Mouse (Mus musculus) CH12.LX (cell line): ENCODE results near the gene Aida.

Experiments
- CTCF ChIP-seq, 2 experiments: IDR thresholded peaks in 1 of 2; conservative IDR thresholded peaks in 1 of 2; 2 replicates each; pipeline ENCODE4 v1.5.1; 2011 to 2012; ENCODE audit warnings: low read depth in 2 of 2, low read length in 2 of 2, improper control_type of control experiment in 1 of 2, inconsistent platforms in 1 of 2, mild to moderate bottlenecking in 1 of 2, moderate library complexity in 1 of 2
- EP300 ChIP-seq: IDR thresholded peaks from 2 replicates; pipeline ENCODE4 v1.6.1; 2011; ENCODE audit warnings: low read length, improper control_type of control experiment
- MAFK ChIP-seq: IDR thresholded peaks from 2 replicates; pipeline ENCODE4 v1.6.1; 2011; ENCODE audit warnings: low read length, improper control_type of control experiment; ENCODE audit not compliant: insufficient replicate concordance
- MEF2A ChIP-seq: IDR thresholded peaks from 2 replicates; pipeline ENCODE4 v1.6.1; 2014; ENCODE audit warnings: low read depth, mild to moderate bottlenecking, inconsistent platforms, low read length, improper control_type of control experiment, borderline replicate concordance
- NRF1 ChIP-seq: IDR thresholded peaks from 2 replicates; pipeline ENCODE4 v1.6.1; 2014; ENCODE audit warnings: low read depth, mild to moderate bottlenecking, inconsistent platforms, low read length, improper control_type of control experiment, moderate library complexity
- POLR2A ChIP-seq: IDR thresholded peaks from 2 replicates; pipeline ENCODE4 v1.6.1; 2011; ENCODE audit warnings: low read depth, mild to moderate bottlenecking, improper control_type of control experiment, low read length
- TBP ChIP-seq: conservative IDR thresholded peaks from 2 replicates; pipeline ENCODE4 v1.6.1; 2011; ENCODE audit warnings: low read depth, low read length, improper control_type of control experiment
- USF1 ChIP-seq: IDR thresholded peaks from 2 replicates; pipeline ENCODE4 v1.6.1; 2014; ENCODE audit warnings: low read depth, mild to moderate bottlenecking, inconsistent platforms, low read length, improper control_type of control experiment

GRCm38 (mm10) chr1:183272867-183273818, 23.2 kb upstream of the Aida start:
- TF ChIP-seq CTCF (conservative IDR thresholded peaks at IDR 0.05 in 1 of 2, IDR thresholded peaks at IDR 0.05 in 1 of 2; ENCODE audit: low read depth in 2 of 2, low read length in 2 of 2) (peak in 1 of 2 experiments; percentile 89; a peak in 3 of 4 replicates), MEF2A (peak; percentile 34; the same call in 1 of the 2 replicates), MAFK (no peak), TBP (no peak), POLR2A (no peak), NRF1 (no peak), EP300 (no peak; the same call in 1 of the 2 replicates), USF1 (no peak)
